Mouse (Mus musculus): ENCODE measurements around the gene Ndufb5.

- TF ChIP-seq CTCF (IDR thresholded peaks at IDR 0.05; ENCODE audit: control insufficient read depth, insufficient read depth, low read length) (no peak), POLR2A (IDR thresholded peaks at IDR 0.05; ENCODE audit: borderline replicate concordance, control insufficient read depth, low read depth, low read length) (no peak)
Measured at GRCm38 (mm10) chr3:32742276-32742780, 5.5 kb downstream of the Ndufb5 start.
